Mouse (Mus musculus): ENCODE results near the gene Phxr2. TPM values are rescaled to one million over a fixed set of nuclear protein-coding genes. Genes with fewer than 3 reads are reported as not detected.
"Not testable (repeated sequence)": the region's sequence is repeated elsewhere in the genome, so short reads cannot be mapped to it uniquely, and the experiment has no call there.

The Phxr2 gene
- polyA plus RNA-seq, 1 experiment from 2014 or later = 0.14 TPM

GRCm38 (mm10) chr10:99164871-99165477, 38.8 kb upstream of the Phxr2 start:
- no peaks in the 10 kb centered on the region for H3K9me3 ChIP-seq (ENCODE audit: control insufficient read depth, low read length)
- WGBS = 49% methylated on average over 13 of the region's 13 CpGs
- H3K27ac ChIP-seq (ENCODE audit: low read depth, low read length) = no peak overlapping the region
- H3K4me3 ChIP-seq (ENCODE audit: low read depth, low read length) = no peak overlapping the region
- no peaks in the 10 kb centered on the region for H3K36me3 ChIP-seq (ENCODE audit: control insufficient read depth, insufficient read depth, low read length)
- ATAC-seq (replicated peaks; ENCODE audit: low FRiP score) (0 out of 2 replicates have a peak, but pooled peaks have one; percentile 21), DNase-seq (ENCODE audit: low spot score) (no peak)
- no peak overlapping the region for H3K4me2 ChIP-seq
- 0 out of 2 replicates have a peak, but pooled peaks cover 2% of the 10 kb centered on the region for H3K4me1 ChIP-seq (replicated peaks; ENCODE audit: control insufficient read depth, insufficient read depth, low read length)
- no peaks in the 10 kb centered on the region for H3K27me3 ChIP-seq (replicated peaks; ENCODE audit: control insufficient read depth, insufficient read depth, low read length)
- H3K9ac ChIP-seq (ENCODE audit: low read depth, low read length) = no peak overlapping the region

DNA sequence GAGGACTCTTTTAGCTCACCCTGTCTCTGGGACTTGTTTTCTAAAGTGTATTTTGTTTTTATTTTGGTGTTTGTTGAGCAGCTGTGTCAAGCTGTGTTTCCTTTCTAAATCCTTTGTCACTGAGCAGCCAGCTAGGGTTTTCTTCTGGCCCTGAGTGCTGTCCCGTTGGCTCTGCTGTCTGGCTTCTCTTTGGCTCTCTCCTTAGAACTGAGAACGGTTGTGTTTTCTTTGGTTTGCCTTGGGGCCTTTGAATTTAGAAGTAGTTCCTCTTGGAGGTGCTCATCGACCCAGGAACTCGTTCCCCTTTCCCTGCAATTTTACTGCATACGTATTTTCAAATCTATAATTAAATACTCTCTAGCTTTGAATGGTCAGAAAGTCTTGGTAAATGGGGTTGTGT, 36.9 kb upstream of the Phxr2 start:
- WGBS = 88% methylated on average over 5 of the region's 5 CpGs
- no peaks in the 10 kb centered on the region for H3K27me3 ChIP-seq (replicated peaks; ENCODE audit: control insufficient read depth, insufficient read depth, low read length)

GRCm38 (mm10) chr10:99161987-99162582, 36.0 kb upstream of the Phxr2 start:
- no peak overlapping the region for H3K9ac ChIP-seq (ENCODE audit: low read depth, low read length)
- H3K27me3 ChIP-seq (replicated peaks; ENCODE audit: control insufficient read depth, insufficient read depth, low read length) = no peaks in the 10 kb centered on the region
- 0 out of 2 replicates have a peak, but pooled peaks cover 2% of the 10 kb centered on the region for H3K4me1 ChIP-seq (replicated peaks; ENCODE audit: control insufficient read depth, insufficient read depth, low read length)
- ATAC-seq (replicated peaks; ENCODE audit: low FRiP score) (no peak), DNase-seq (ENCODE audit: low spot score) (no peak)
- 41% methylated on average over 8 of the region's 8 CpGs for WGBS
- no peak overlapping the region for H3K27ac ChIP-seq (ENCODE audit: low read depth, low read length)
- H3K4me2 ChIP-seq = no peak overlapping the region
- no peak overlapping the region for H3K4me3 ChIP-seq (ENCODE audit: low read depth, low read length)
- no peaks in the 10 kb centered on the region for H3K36me3 ChIP-seq (ENCODE audit: control insufficient read depth, insufficient read depth, low read length)
- H3K9me3 ChIP-seq (ENCODE audit: control insufficient read depth, low read length) = no peaks in the 10 kb centered on the region

More for the DNA sequence above, 36.9 kb upstream of the Phxr2 start:
- no peak overlapping the region for H3K4me3 ChIP-seq (ENCODE audit: low read depth, low read length)
- DNase-seq (ENCODE audit: low spot score) (no peak), ATAC-seq (replicated peaks; ENCODE audit: low FRiP score) (no peak)
- no peak overlapping the region for H3K4me2 ChIP-seq
- H3K27ac ChIP-seq (ENCODE audit: low read depth, low read length) = no peak overlapping the region
- H3K9me3 ChIP-seq (ENCODE audit: control insufficient read depth, low read length) = no peaks in the 10 kb centered on the region
- 0 out of 2 replicates have a peak, but pooled peaks cover 2% of the 10 kb centered on the region for H3K4me1 ChIP-seq (replicated peaks; ENCODE audit: control insufficient read depth, insufficient read depth, low read length)
- H3K36me3 ChIP-seq (ENCODE audit: control insufficient read depth, insufficient read depth, low read length) = no peaks in the 10 kb centered on the region
- H3K9ac ChIP-seq (ENCODE audit: low read depth, low read length) = no peak overlapping the region

DNA sequence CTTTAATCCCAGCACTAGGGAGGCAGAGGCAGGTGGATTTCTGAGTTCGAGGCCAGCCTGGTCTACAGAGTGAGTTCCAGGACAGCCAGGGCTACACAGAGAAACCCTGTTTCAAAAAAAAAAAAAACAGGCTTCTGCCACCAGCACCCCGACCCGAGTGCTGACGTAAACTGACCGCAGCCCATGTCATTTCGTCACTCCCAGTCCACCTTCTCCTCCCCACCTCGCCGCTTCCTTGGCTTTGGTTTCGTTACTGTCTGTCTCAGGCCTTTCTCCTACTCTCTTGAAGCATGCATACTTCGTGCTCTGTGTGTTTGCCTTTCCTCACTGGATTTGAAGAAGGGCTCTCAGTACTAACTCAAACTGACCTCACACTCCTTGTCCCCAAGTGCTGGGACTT, 31.6 kb upstream of the Phxr2 start:
- not testable (repeated sequence) for H3K4me3 ChIP-seq (ENCODE audit: low read depth, low read length); H3K27me3 ChIP-seq (replicated peaks; ENCODE audit: control insufficient read depth, insufficient read depth, low read length); ATAC-seq (replicated peaks; ENCODE audit: low FRiP score); H3K4me1 ChIP-seq (replicated peaks; ENCODE audit: control insufficient read depth, insufficient read depth, low read length); H3K9me3 ChIP-seq (ENCODE audit: control insufficient read depth, low read length); H3K4me2 ChIP-seq; H3K27ac ChIP-seq (ENCODE audit: low read depth, low read length); H3K9ac ChIP-seq (ENCODE audit: low read depth, low read length); DNase-seq (ENCODE audit: low spot score); H3K36me3 ChIP-seq (ENCODE audit: control insufficient read depth, insufficient read depth, low read length)
- WGBS = 89% methylated on average over 10 of the region's 10 CpGs

- no peak overlapping the region for H3K27ac ChIP-seq (ENCODE audit: low read depth, low read length)
- H3K4me1 ChIP-seq (replicated peaks; ENCODE audit: control insufficient read depth, insufficient read depth, low read length) = no peaks in the 10 kb centered on the region; the same call in 1 of the 2 replicates
- DNase-seq (ENCODE audit: low spot score) (no peak), ATAC-seq (replicated peaks; ENCODE audit: low FRiP score) (no peak; the same call in 1 of the 2 replicates)
- WGBS = 96% methylated on average over 5 of the region's 5 CpGs
- no peaks in the 10 kb centered on the region for H3K9me3 ChIP-seq (ENCODE audit: control insufficient read depth, low read length)
- no peaks in the 10 kb centered on the region; the same call in 1 of the 2 replicates for H3K36me3 ChIP-seq (ENCODE audit: control insufficient read depth, insufficient read depth, low read length)
- no peaks in the 10 kb centered on the region for H3K27me3 ChIP-seq (replicated peaks; ENCODE audit: control insufficient read depth, insufficient read depth, low read length)
- H3K9ac ChIP-seq (ENCODE audit: low read depth, low read length) = no peak overlapping the region
- H3K4me3 ChIP-seq (ENCODE audit: low read depth, low read length) = no peak overlapping the region
- no peak overlapping the region for H3K4me2 ChIP-seq
These were observed 30.7 kb upstream of the Phxr2 start for GRCm38 (mm10) chr10:99156808-99157207.

DNA sequence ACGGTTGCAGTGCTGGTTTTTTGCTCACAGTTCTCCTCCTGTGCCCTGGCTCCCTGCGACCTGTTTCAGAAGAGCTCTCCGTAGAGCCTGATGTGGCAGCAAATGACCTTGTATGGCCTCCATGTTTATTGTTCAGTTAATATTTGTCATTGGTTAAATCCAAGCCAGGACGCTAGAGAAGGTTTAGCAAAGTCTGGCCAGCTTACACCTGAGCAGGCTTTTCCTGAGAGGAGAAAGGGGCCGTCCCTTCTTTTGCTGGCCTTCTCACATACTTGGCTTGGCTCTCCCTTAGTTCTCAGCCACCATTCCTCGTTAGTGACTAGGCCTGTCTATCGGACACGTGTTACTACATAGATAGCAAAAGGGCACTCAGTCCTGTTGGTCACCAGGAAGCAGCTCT, 28.5 kb upstream of the Phxr2 start:
- Histone ChIP-seq H3K4me3 (ENCODE audit: low read depth, low read length) (no peak overlapping the region), H3K9ac (ENCODE audit: low read depth, low read length) (no peak overlapping the region), H3K9me3 (ENCODE audit: control insufficient read depth, low read length) (no peaks in the 10 kb centered on the region), H3K4me1 (replicated peaks; ENCODE audit: control insufficient read depth, insufficient read depth, low read length) (peaks cover 8% of the 10 kb centered on the region), H3K4me2 (no peak overlapping the region), H3K36me3 (ENCODE audit: control insufficient read depth, insufficient read depth, low read length) (no peaks in the 10 kb centered on the region; the same call in 1 of the 2 replicates), H3K27ac (ENCODE audit: low read depth, low read length) (no peak overlapping the region), H3K27me3 (replicated peaks; ENCODE audit: control insufficient read depth, insufficient read depth, low read length) (no peaks in the 10 kb centered on the region)
- no peak for DNase-seq (ENCODE audit: low spot score)
- WGBS = 77% methylated on average over 8 of the region's 8 CpGs
- no peak for ATAC-seq (replicated peaks; ENCODE audit: low FRiP score)

DNA sequence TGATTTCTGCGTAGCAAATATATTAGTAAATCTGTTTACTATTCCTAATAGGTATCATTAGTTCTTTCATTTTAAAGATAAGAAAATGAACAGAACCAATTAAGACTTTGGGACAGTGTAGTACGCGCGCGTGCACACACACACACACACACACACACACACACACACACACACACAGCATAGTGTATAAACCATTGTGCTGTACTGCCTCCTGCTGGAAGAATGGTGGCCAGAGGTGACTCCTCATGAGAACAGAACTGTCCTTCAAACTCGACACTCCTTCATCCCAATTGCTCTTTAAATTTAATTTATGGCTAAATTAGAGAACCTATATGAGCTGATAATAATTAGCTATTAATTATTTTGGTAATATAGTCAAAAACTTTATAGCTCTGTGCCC, 25.9 kb upstream of the Phxr2 start:
- H3K4me2 ChIP-seq = no peak overlapping the region
- no peak overlapping the region for H3K27ac ChIP-seq (ENCODE audit: low read depth, low read length)
- H3K27me3 ChIP-seq (replicated peaks; ENCODE audit: control insufficient read depth, insufficient read depth, low read length) = no peaks in the 10 kb centered on the region
- H3K4me3 ChIP-seq (ENCODE audit: low read depth, low read length) = no peak overlapping the region
- WGBS = 88% methylated on average over 6 of the region's 6 CpGs
- peaks cover 8% of the 10 kb centered on the region for H3K4me1 ChIP-seq (replicated peaks; ENCODE audit: control insufficient read depth, insufficient read depth, low read length)
- no peaks in the 10 kb centered on the region; the same call in 1 of the 2 replicates for H3K36me3 ChIP-seq (ENCODE audit: control insufficient read depth, insufficient read depth, low read length)
- ATAC-seq (replicated peaks; ENCODE audit: low FRiP score) (0 out of 2 replicates have a peak, but pooled peaks have one; percentile 48), DNase-seq (ENCODE audit: low spot score) (no peak)
- no peaks in the 10 kb centered on the region for H3K9me3 ChIP-seq (ENCODE audit: control insufficient read depth, low read length)
- H3K9ac ChIP-seq (ENCODE audit: low read depth, low read length) = no peak overlapping the region

GRCm38 (mm10) chr10:99151580-99151979, 25.5 kb upstream of the Phxr2 start:
- ATAC-seq (replicated peaks; ENCODE audit: low FRiP score) = peak; percentile 70
- Histone ChIP-seq H3K4me2 (peak overlapping the region; percentile 22; the same call in 1 of the 2 replicates), H3K4me1 (replicated peaks; ENCODE audit: control insufficient read depth, insufficient read depth, low read length) (peaks cover 8% of the 10 kb centered on the region)

DNA sequence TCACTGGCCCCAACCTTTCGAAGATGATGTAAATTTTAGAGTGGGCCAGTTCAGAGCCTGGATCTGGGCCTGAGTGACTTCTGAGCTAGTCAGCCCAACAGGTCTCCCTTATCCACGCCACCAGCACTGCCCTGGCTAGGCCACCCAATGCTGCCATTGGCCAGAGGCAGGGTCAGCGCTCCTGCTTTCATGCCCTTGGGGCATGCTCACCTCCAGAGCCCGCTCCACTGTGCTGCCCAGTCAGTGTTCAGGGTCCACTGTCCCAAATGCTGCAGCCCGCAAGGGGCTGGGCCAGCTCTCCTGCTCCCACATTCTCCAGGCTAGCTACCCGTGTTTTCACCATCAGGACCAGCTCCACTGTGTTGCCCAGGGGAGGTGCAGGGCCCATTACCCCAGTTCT, 23.9 kb upstream of the Phxr2 start:
- DNase-seq (ENCODE audit: low spot score) = no peak
- Histone ChIP-seq H3K27ac (ENCODE audit: low read depth, low read length) (no peak overlapping the region), H3K4me1 (replicated peaks; ENCODE audit: control insufficient read depth, insufficient read depth, low read length) (peaks cover 8% of the 10 kb centered on the region), H3K4me2 (no peak overlapping the region), H3K36me3 (ENCODE audit: control insufficient read depth, insufficient read depth, low read length) (no peaks in the 10 kb centered on the region), H3K4me3 (ENCODE audit: low read depth, low read length) (no peak overlapping the region), H3K27me3 (replicated peaks; ENCODE audit: control insufficient read depth, insufficient read depth, low read length) (no peaks in the 10 kb centered on the region), H3K9me3 (ENCODE audit: control insufficient read depth, low read length) (no peaks in the 10 kb centered on the region), H3K9ac (ENCODE audit: low read depth, low read length) (no peak overlapping the region)
- WGBS = 89% methylated on average over 6 of the region's 6 CpGs
- peak; percentile 49; the same call in 1 of the 2 replicates for ATAC-seq (replicated peaks; ENCODE audit: low FRiP score)

More at GRCm38 (mm10) chr10:99151580-99151979, 25.5 kb upstream of the Phxr2 start:
- Histone ChIP-seq H3K36me3 (ENCODE audit: control insufficient read depth, insufficient read depth, low read length) (no peaks in the 10 kb centered on the region; the same call in 1 of the 2 replicates), H3K9ac (ENCODE audit: low read depth, low read length) (no peak overlapping the region), H3K27me3 (replicated peaks; ENCODE audit: control insufficient read depth, insufficient read depth, low read length) (no peaks in the 10 kb centered on the region), H3K4me3 (ENCODE audit: low read depth, low read length) (no peak overlapping the region), H3K9me3 (ENCODE audit: control insufficient read depth, low read length) (no peaks in the 10 kb centered on the region), H3K27ac (ENCODE audit: low read depth, low read length) (no peak overlapping the region)
- 89% methylated on average over 1 of the region's 1 CpGs for WGBS
- no peak for DNase-seq (ENCODE audit: low spot score)
